Mouse (Mus musculus): ENCODE results near the gene Cmss1. TPM values are rescaled to one million over a fixed set of nuclear protein-coding genes. Genes with fewer than 3 reads are reported as not detected.

Gene Cmss1
- polyA plus RNA-seq, 1 experiment from 2014 or later, result 43.7 TPM

DNA sequence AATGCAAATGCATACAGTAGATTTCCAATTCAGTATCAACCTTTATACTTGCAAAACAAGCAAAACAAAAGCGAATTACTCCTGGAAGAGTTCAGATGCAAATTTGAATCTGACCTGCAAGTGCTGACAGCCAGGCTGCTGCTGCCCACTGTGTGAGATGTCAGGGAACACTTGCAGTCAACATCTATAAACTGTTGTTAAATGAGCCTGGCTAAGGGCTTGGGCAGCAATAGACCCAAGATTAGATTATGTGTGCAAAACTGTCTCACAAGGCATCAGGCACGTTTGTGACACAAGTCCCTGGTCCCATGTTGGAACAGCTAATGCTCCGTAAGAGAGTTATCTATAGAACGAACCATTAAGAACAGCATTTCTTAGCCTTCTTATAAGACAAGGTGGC, 314.4 kb downstream of the Cmss1 start:
- DNase-seq (ENCODE audit: low spot score), result no peak
- H3K36me3 ChIP-seq, result no peaks in the 10 kb centered on the region
- no peak overlapping the region for H3K27ac ChIP-seq
- no peaks in the 10 kb centered on the region for H3K4me1 ChIP-seq
- WGBS, result 44% methylated on average over 4 of the region's 4 CpGs
- no peaks in the 10 kb centered on the region for H3K27me3 ChIP-seq (ENCODE audit: insufficient read depth, poor library complexity, severe bottlenecking)
- H3K9me3 ChIP-seq, result no peaks in the 10 kb centered on the region
- no peak overlapping the region for H3K4me3 ChIP-seq

DNA sequence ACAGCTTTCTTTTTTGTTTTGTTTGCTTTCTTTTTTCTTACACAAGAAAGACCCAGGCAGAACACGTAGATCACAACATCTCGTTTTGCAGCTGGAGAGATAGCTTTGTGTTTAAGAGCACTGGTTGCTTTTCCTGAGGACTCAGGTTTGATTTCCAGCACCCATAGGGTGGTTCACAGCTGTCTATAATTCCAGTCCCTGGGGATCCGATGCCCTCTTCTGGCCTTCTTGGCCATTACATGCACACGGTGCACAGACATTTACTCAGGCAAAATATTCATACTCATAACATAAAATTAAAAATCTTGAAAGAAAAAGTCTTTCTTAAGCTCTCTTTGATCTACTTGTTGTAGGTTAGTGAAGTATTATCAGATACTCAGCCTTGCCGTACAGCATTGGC, 315.0 kb downstream of the Cmss1 start:
- no peak overlapping the region for H3K27ac ChIP-seq
- H3K36me3 ChIP-seq, result no peaks in the 10 kb centered on the region
- H3K27me3 ChIP-seq (ENCODE audit: insufficient read depth, poor library complexity, severe bottlenecking), result no peaks in the 10 kb centered on the region
- H3K4me1 ChIP-seq, result no peaks in the 10 kb centered on the region
- no peaks in the 10 kb centered on the region for H3K9me3 ChIP-seq
- H3K4me3 ChIP-seq, result no peak overlapping the region
- no peak for DNase-seq (ENCODE audit: low spot score)
- WGBS, result 85% methylated on average over 5 of the region's 5 CpGs

GRCm38 (mm10) chr16:57281417-57281816, 325.2 kb downstream of the Cmss1 start:
- Histone ChIP-seq H3K27me3 (ENCODE audit: insufficient read depth, poor library complexity, severe bottlenecking) (no peaks in the 10 kb centered on the region), H3K4me3 (no peak overlapping the region), H3K36me3 (no peaks in the 10 kb centered on the region), H3K9me3 (no peaks in the 10 kb centered on the region), H3K4me1 (no peaks in the 10 kb centered on the region), H3K27ac (no peak overlapping the region)
- WGBS, result 84% methylated on average over 8 of the region's 8 CpGs
- DNase-seq (ENCODE audit: low spot score), result no peak

DNA sequence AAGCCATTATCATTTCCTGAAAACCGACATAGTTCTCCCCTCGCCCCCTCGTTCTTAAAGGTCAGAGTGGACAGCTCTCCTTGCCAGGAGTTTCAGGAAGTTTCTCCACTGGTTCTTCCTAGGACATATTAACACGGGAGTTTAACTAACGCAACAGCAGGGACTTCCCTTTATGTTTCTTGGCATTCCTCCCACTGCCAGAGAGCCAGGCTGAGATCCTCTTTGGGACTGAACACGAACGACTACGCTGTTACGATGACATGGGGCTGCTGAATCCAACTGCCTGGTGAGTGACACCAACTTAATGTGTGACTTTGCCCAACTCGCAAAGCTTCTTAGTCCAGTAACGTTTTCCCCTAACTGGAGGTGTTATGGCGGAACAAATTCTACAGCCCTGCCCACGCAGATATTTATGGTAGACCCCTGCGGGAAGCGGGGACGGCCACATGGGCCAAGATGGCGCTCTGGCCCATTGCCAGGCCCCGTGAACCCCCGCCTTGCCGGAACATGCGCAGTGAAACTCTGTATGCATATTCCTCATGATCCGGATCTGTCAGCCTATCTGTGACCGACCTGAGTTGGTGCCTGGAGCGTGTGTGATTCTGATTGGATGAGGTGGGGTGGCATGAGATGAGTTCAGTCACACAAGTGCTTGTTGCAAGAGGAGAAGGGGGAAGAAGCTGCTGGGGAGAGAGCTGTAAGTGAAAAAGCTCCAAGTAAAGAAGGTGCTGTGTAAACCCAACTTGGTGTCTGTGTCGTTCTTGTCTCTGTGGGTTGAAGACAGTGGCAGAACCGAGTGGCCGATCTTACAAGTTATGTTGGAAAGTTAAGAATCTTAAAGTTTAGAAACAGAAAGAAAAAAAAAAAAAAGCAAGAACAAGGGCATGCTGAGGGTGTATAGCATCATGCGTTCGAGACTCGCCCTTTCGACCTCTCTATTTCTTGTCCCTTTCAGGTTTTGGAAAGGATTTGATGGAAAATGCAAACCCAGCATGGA, 326.1 kb downstream of the Cmss1 start:
- H3K4me1 ChIP-seq, result no peaks in the 10 kb centered on the region
- 87% methylated on average over 31 of the region's 31 CpGs for WGBS
- no peaks in the 10 kb centered on the region for H3K27me3 ChIP-seq (ENCODE audit: insufficient read depth, poor library complexity, severe bottlenecking)
- H3K4me3 ChIP-seq, result no peak overlapping the region
- H3K9me3 ChIP-seq, result no peaks in the 10 kb centered on the region
- no peak overlapping the region for H3K27ac ChIP-seq
- no peaks in the 10 kb centered on the region for H3K36me3 ChIP-seq
- DNase-seq (ENCODE audit: low spot score), result no peak

DNA sequence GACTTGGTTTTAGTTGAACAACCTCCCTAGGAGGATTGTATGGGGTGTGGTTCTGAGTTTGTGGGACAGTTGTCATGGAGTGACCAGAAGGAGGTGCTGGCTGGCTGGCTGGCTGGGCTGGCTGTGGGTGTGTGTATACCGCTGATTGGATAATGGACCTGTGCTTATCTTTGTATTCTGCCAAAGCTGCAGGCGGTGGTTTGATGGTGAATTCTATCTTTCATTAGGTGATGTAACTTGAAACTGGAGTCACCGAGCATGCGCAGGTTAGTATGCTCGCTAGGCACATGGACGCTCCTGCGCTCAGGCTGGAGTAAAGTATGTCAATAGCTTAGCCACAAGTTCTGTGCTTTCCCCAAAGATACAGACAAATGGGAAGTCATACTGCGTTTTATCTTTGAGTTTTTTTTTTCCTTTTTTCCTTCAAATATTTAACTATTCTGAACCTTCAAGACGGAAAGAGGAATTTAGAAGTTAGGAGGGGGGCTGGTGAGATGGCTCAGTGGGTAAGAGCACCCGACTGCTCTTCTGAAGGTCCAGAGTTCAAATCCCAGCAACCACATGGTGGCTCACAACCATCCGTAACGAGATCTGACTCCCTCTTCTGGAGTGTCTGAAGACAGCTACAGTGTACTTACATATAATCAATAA, 327.6 kb downstream of the Cmss1 start:
- 84% methylated on average over 11 of the region's 12 CpGs for whole genome bisulfite sequencing
- no peak for DNase-seq (ENCODE audit: low spot score)
- Histone ChIP-seq H3K4me1 (no peaks in the 10 kb centered on the region), H3K4me3 (no peak overlapping the region), H3K27ac (no peak overlapping the region), H3K9me3 (no peaks in the 10 kb centered on the region), H3K27me3 (ENCODE audit: insufficient read depth, poor library complexity, severe bottlenecking) (no peaks in the 10 kb centered on the region), H3K36me3 (no peaks in the 10 kb centered on the region)

- no peaks in the 10 kb centered on the region for H3K9me3 ChIP-seq
- DNase-seq (ENCODE audit: low spot score), result no peak
- 88% methylated on average over 13 of the region's 13 CpGs for WGBS
- H3K36me3 ChIP-seq, result no peaks in the 10 kb centered on the region
- H3K4me1 ChIP-seq, result peaks cover 11% of the 10 kb centered on the region
- no peak overlapping the region for H3K4me3 ChIP-seq
- H3K27ac ChIP-seq, result no peak overlapping the region
- no peaks in the 10 kb centered on the region for H3K27me3 ChIP-seq (ENCODE audit: insufficient read depth, poor library complexity, severe bottlenecking)
Measured at GRCm38 (mm10) chr16:57269751-57270150, 336.9 kb downstream of the Cmss1 start.

DNA sequence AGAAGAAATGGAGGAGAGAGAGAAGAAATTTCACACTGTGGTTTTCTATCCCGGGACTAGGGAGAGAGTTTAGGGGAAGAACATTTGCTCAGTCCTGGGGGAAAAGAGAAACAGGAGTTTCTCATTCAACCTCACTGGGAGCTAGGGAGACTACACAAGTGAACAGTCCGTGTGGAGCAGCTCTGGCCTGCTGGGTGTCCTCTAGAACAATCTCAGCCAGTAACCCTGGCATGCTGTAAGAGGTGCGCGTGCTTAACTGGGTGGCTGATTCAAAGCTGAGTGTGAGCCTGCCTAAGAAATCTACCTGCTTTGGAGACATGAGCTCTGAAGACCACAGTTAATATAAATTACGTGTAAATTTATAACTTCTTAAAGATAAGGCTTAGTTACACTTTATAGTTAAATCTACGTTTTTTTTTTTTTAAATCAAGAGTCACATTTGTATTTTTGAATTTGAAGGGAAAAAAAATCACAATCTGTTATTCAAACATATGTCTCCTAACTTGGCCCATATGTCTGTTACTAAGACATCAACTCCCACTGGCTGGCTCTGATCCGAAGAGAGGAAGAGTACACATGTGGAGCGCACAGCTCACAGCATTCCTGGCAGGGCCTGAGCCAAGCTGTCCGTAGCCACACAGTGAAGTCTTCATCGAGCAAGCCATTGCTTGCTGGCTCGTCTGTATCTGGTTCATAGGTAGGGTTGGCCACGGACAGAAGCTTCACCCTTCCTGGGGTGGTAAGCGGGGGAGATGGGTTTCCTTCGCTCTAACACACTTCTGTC, 338.4 kb downstream of the Cmss1 start:
- Histone ChIP-seq H3K4me3 (no peak overlapping the region), H3K27ac (no peak overlapping the region; the same call in 1 of the 2 replicates), H3K27me3 (ENCODE audit: insufficient read depth, poor library complexity, severe bottlenecking) (no peaks in the 10 kb centered on the region), H3K9me3 (no peaks in the 10 kb centered on the region), H3K36me3 (no peaks in the 10 kb centered on the region), H3K4me1 (peaks cover 11% of the 10 kb centered on the region)
- WGBS, result 84% methylated on average over 14 of the region's 14 CpGs
- no peak for DNase-seq (ENCODE audit: low spot score)

DNA sequence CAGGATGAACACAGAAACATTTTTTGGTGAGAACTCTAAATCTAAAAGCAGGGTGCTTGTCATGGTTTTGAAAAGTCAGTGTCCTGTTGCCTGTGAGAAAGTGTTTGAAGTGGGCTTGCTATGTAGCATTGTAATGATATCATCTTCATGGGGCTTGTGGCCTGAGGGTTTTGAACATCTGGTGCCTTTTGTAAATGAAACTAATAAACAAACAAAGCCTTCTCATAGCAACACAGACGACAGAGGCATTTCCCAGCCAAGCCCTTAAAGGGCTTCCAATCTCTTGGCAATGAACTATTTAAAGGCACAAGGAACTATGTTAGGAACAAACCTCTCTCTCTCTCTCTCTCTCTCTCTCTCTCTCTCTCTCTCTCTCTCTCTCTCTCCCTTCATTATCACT, 339.6 kb downstream of the Cmss1 start:
- Histone ChIP-seq H3K4me1 (peaks cover 11% of the 10 kb centered on the region), H3K9me3 (no peaks in the 10 kb centered on the region), H3K36me3 (no peaks in the 10 kb centered on the region), H3K27ac (peak overlapping the region; percentile 56; the same call in 1 of the 2 replicates), H3K4me3 (no peak overlapping the region), H3K27me3 (ENCODE audit: insufficient read depth, poor library complexity, severe bottlenecking) (no peaks in the 10 kb centered on the region)
- DNase-seq (ENCODE audit: low spot score), result no peak
- 0% methylated on average over 1 of the region's 1 CpGs for WGBS

GRCm38 (mm10) chr16:57260152-57260551, 346.5 kb downstream of the Cmss1 start:
- Histone ChIP-seq H3K4me3 (no peak overlapping the region), H3K36me3 (0 out of 2 replicates have a peak, but pooled peaks cover 3% of the 10 kb centered on the region), H3K4me1 (no peaks in the 10 kb centered on the region), H3K27me3 (ENCODE audit: insufficient read depth, poor library complexity, severe bottlenecking) (no peaks in the 10 kb centered on the region), H3K9me3 (peaks cover 5% of the 10 kb centered on the region; the same call in 1 of the 2 replicates), H3K27ac (no peak overlapping the region)
- DNase-seq (ENCODE audit: low spot score), result no peak
- 82% methylated on average over 10 of the region's 10 CpGs for WGBS

- H3K36me3 ChIP-seq, result 0 out of 2 replicates have a peak, but pooled peaks cover 3% of the 10 kb centered on the region
- no peak overlapping the region for H3K27ac ChIP-seq
- 86% methylated on average over 13 of the region's 13 CpGs for WGBS
- peaks cover 5% of the 10 kb centered on the region; the same call in 1 of the 2 replicates for H3K9me3 ChIP-seq
- H3K27me3 ChIP-seq (ENCODE audit: insufficient read depth, poor library complexity, severe bottlenecking), result no peaks in the 10 kb centered on the region
- H3K4me3 ChIP-seq, result no peak overlapping the region
- H3K4me1 ChIP-seq, result no peaks in the 10 kb centered on the region
- no peak for DNase-seq (ENCODE audit: low spot score)
Measured at GRCm38 (mm10) chr16:57259356-57260083, 347.1 kb downstream of the Cmss1 start.

All from heart, embryonic 10.5 days (tissue).